Mouse (Mus musculus) midbrain, embryonic 11.5 days (tissue): ENCODE data around the gene S100a2. TPM values are rescaled to one million over a fixed set of nuclear protein-coding genes. Genes with fewer than 3 reads are reported as not detected.
A peak's percentile ranks its signal among the peaks of the same experiment; 100 is the strongest.

Experiments
- ATAC-seq: fragments of 200-750 bp; cut with Nextera tagmentation; 2 replicates; pipeline ENCODE4 v1.8.0; 2017; ENCODE audit warnings: moderate TSS enrichment, moderate library complexity; ENCODE audit not compliant: low FRiP score
- DNase-seq: peaks from one replicate; pipeline ENCODE4 v3.0.0; 2015; ENCODE audit warnings: low spot score; ENCODE audit errors: missing footprints
- H3K27ac ChIP-seq: fragments of 300-500 bp; sonication (generic); 2 replicates; pipeline ENCODE4 v1.5.1; 2014; ENCODE audit warnings: low read depth, low read length
- H3K27me3 ChIP-seq: fragments of 300-500 bp; sonication (generic); 2 replicates; pipeline ENCODE4 v1.6.1; 2014; ENCODE audit warnings: mild to moderate bottlenecking, low read length, moderate library complexity, mixed read lengths; ENCODE audit not compliant: control insufficient read depth, insufficient read depth
- H3K36me3 ChIP-seq: fragments of 300-500 bp; sonication (generic); 2 replicates; pipeline ENCODE4 v1.6.1; 2014; ENCODE audit warnings: mild to moderate bottlenecking, low read length, moderate library complexity, mixed read lengths; ENCODE audit not compliant: control insufficient read depth, insufficient read depth
- H3K4me1 ChIP-seq: fragments of 300-500 bp; sonication (generic); 2 replicates; pipeline ENCODE4 v1.6.1; 2014; ENCODE audit warnings: low read length; ENCODE audit not compliant: control insufficient read depth, insufficient read depth
- H3K4me2 ChIP-seq: fragments of 300-500 bp; sonication (generic); 2 replicates; pipeline ENCODE4 v1.6.1; 2014; ENCODE audit warnings: mild to moderate bottlenecking, moderate library complexity
- H3K4me3 ChIP-seq: fragments of 300-500 bp; sonication (generic); 2 replicates; pipeline ENCODE4 v1.5.1; 2014; ENCODE audit warnings: low read depth, low read length
- H3K9ac ChIP-seq: fragments of 300-500 bp; sonication (generic); 2 replicates; pipeline ENCODE4 v1.6.1; 2014; ENCODE audit warnings: low read length
- H3K9me3 ChIP-seq: fragments of 300-500 bp; sonication (generic); 2 replicates; pipeline ENCODE4 v1.6.1; 2016; ENCODE audit warnings: low read length; ENCODE audit not compliant: control insufficient read depth
- WGBS: fragments of 180-500 bp; shearing (Covaris S2); extraction: QIAGEN DNeasy Blood & Tissue Kit; methylation state at CpG from one replicate; pipeline ENCODE4 v1.1.7; 2014; 5-methylcytosine and 5-hydroxymethylcytosine counted together
- polyA plus RNA-seq: library from polyadenylated mRNA; unstranded; fragments of >200 nt; fragmentation: Nextera tagmentation; extraction: Ambion mirVana; gene quantifications from 2 replicates; pipeline ENCODE4 v1.2.1, GENCODE M21; 2014

S100a2 gene
- polyA plus RNA-seq, 1 experiment from 2014 or later, result not detected

DNA sequence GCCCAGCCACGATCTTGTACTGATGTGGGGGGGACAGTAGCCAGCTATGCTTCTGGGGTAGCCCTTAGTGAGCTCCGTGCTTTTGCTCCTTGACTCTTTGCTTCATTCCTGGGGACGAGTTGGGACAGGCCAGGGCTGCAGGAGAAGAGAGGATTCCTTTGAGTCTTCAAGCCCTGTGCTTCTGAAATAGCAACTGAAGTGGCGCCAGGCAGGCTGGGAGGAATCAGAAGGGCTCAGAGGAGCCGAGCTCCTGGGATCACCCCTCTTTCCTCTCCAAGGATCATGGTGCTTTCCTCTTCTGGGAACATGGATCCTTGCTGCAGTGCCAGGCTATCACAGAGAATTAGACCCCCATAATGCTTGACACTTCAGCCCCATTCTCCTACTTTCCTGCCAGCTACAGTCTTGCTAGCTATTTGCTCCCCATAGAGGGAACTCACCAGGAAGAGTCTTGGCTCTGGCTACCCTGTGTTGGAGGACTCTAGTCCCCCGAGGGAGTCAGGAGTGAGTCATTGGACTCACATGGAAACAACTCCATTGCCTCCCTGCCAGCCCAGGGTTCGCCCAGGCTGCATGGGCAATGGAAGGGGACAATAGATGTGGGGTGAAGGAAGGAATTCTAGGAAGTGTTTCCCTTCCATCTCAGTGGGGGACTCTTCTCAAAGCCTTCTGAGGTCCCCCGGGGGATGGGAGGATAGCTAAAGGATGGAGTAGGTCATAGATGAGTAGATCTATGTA lies 10.6 kb downstream of the S100a2 start:
- no peaks in the 10 kb centered on the region for H3K36me3 ChIP-seq
- ATAC-seq (no peak), DNase-seq (peak; percentile 60)
- H3K4me3 ChIP-seq, result no peak overlapping the region
- no peaks in the 10 kb centered on the region for H3K9me3 ChIP-seq
- no peak overlapping the region for H3K27ac ChIP-seq
- H3K27me3 ChIP-seq, result no peaks in the 10 kb centered on the region
- H3K4me2 ChIP-seq, result no peak overlapping the region
- WGBS, result 82% methylated on average over 8 of the region's 8 CpGs
- no peak overlapping the region for H3K9ac ChIP-seq
- H3K4me1 ChIP-seq, result no peaks in the 10 kb centered on the region

GRCm38 (mm10) chr3:90601486-90602110 lies 11.6 kb downstream of the S100a2 start, which contains the start of gene Gm42674:
TSS of gene Gm42674 (plus strand) at chr3:90601904.
- H3K27ac ChIP-seq, result no peak within 1 kb of the TSS
- H3K36me3 ChIP-seq, result no peaks in the 10 kb centered on the region
- DNase-seq, result peak; percentile 14
- no peaks in the 10 kb centered on the region for H3K27me3 ChIP-seq
- 86% methylated on average over 11 of the region's 11 CpGs for WGBS
- H3K4me2 ChIP-seq, result no peak within 1 kb of the TSS
- no peaks in the 10 kb centered on the region for H3K4me1 ChIP-seq
- no peak for ATAC-seq
- no peaks in the 10 kb centered on the region for H3K9me3 ChIP-seq
- H3K4me3 ChIP-seq, result no peak within 1 kb of the TSS
- no peak within 1 kb of the TSS for H3K9ac ChIP-seq

DNA sequence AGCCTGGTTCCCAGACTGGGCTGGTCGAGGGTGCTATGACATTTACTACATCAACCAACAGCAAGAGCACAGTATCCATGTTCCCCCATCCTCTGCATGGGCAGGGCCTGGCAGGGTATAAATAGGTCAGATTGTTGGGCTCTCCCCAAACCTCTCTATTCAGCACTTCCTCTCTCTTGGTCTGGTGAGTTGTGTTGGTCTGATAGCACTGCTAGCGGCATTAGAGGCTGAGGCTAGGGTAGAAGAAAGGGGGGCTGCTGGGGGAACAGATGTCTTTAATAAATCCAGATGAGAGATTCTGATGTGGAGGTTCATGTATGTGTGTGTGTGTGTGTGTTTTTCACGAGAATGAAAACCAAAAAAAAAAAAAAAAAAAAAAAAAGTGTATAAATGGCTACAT lies 13.6 kb downstream of the S100a2 start, which contains the start of gene S100a4:
S100a4 (plus strand) TSS at position 149 of the 400 bp plus-strand sequence.
- Histone ChIP-seq H3K27ac (no peak within 1 kb of the TSS), H3K9me3 (no peaks in the 10 kb centered on the region)

DNA sequence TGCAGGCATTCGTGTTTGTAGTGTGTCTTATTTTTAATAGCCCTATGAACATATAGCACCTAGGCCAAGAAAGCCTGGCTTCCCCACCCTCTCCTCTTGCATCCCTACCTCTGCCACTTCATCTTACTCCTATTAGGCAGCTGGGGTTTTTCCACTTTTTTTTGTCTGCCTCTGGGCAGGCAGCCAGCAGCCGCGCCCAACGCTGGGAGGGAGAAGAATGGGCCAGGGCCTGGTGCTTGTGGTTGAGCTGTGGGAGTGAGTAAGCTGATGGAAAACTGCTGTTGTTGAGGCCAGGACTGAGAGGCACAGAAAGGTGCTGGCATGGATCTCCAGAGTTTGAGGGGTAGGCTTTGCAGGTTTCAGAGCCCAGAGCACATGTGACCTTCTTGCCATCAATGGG lies 14.4 kb downstream of the S100a2 start:
- DNase-seq (peak; percentile 73), ATAC-seq (no peak)
- 90% methylated on average over 4 of the region's 4 CpGs for WGBS
- H3K9me3 ChIP-seq, result no peaks in the 10 kb centered on the region
- no peak overlapping the region for H3K9ac ChIP-seq
- no peaks in the 10 kb centered on the region for H3K36me3 ChIP-seq
- no peak overlapping the region for H3K4me2 ChIP-seq
- no peak overlapping the region for H3K4me3 ChIP-seq
- no peak overlapping the region for H3K27ac ChIP-seq
- no peaks in the 10 kb centered on the region for H3K27me3 ChIP-seq
- no peaks in the 10 kb centered on the region for H3K4me1 ChIP-seq

More for the DNA sequence above, 13.6 kb downstream of the S100a2 start, which contains the start of gene S100a4:
- 67% methylated on average over 3 of the region's 3 CpGs for WGBS
- Histone ChIP-seq H3K4me1 (no peaks in the 10 kb centered on the region), H3K36me3 (no peaks in the 10 kb centered on the region), H3K27me3 (no peaks in the 10 kb centered on the region), H3K9ac (no peak within 1 kb of the TSS), H3K4me3 (no peak within 1 kb of the TSS), H3K4me2 (no peak within 1 kb of the TSS)
- DNase-seq (peak; percentile 61), ATAC-seq (no peak)

DNA sequence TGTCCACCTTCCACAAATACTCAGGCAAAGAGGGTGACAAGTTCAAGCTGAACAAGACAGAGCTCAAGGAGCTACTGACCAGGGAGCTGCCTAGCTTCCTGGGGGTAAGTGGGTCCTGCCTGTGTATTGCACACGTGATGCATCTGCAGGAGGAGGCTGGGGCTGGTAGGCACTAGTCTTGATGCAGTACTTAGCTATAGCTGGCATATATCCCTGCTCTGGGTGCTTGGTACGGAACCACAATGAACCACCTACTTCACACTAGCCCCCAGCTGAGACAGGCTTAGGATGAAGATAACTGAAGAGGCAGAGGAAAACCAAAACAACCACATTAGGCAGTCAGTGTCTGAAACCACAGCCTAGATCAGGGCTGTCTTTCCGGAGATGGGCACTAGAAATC lies 15.0 kb downstream of the S100a2 start:
- Histone ChIP-seq H3K9me3 (no peaks in the 10 kb centered on the region), H3K27me3 (no peaks in the 10 kb centered on the region), H3K27ac (no peak overlapping the region), H3K9ac (no peak overlapping the region), H3K36me3 (no peaks in the 10 kb centered on the region), H3K4me3 (no peak overlapping the region), H3K4me1 (no peaks in the 10 kb centered on the region), H3K4me2 (no peak overlapping the region)
- no peak for DNase-seq
- WGBS, result 81% methylated on average over 3 of the region's 3 CpGs
- no peak for ATAC-seq

GRCm38 (mm10) chr3:90605736-90606135 lies 15.7 kb downstream of the S100a2 start:
- Histone ChIP-seq H3K4me2 (no peak overlapping the region), H3K4me1 (no peaks in the 10 kb centered on the region), H3K27ac (no peak overlapping the region), H3K9me3 (no peaks in the 10 kb centered on the region), H3K36me3 (no peaks in the 10 kb centered on the region), H3K4me3 (no peak overlapping the region), H3K9ac (no peak overlapping the region), H3K27me3 (no peaks in the 10 kb centered on the region)
- DNase-seq, result peak; percentile 69
- ATAC-seq, result no peak
- WGBS, result 75% methylated on average over 2 of the region's 2 CpGs

DNA sequence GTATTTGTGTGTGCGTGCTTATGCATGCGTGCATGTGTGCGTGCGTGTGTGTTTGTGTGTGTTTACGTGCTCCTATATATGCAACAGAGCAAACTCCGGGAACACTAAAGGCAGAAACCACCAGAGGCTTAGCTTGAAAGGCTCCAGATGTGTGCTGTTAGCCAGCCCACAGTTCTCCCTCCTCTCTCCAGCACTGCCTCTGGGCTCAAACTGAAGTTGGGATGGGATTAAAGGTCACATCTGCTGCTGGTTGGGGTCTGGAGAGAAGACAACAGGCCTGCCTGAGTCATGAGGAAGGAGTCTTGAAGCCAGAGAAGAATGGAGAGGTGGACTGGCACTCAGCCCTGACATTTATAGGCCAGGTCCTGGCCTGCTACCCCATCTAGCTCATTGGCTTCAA lies 16.1 kb downstream of the S100a2 start:
- ATAC-seq (no peak), DNase-seq (peak; percentile 79)
- no peaks in the 10 kb centered on the region for H3K36me3 ChIP-seq
- H3K9me3 ChIP-seq, result no peaks in the 10 kb centered on the region
- H3K27ac ChIP-seq, result no peak overlapping the region
- WGBS, result 78% methylated on average over 6 of the region's 6 CpGs
- H3K4me2 ChIP-seq, result no peak overlapping the region
- no peaks in the 10 kb centered on the region for H3K27me3 ChIP-seq
- no peak overlapping the region for H3K9ac ChIP-seq
- no peaks in the 10 kb centered on the region for H3K4me1 ChIP-seq
- no peak overlapping the region for H3K4me3 ChIP-seq

- Histone ChIP-seq H3K4me3 (no peak overlapping the region), H3K27ac (no peak overlapping the region), H3K27me3 (no peaks in the 10 kb centered on the region), H3K4me1 (no peaks in the 10 kb centered on the region), H3K36me3 (no peaks in the 10 kb centered on the region), H3K4me2 (no peak overlapping the region), H3K9me3 (no peaks in the 10 kb centered on the region), H3K9ac (no peak overlapping the region)
- ATAC-seq (no peak), DNase-seq (no peak)
- WGBS, result 80% methylated on average over 3 of the region's 3 CpGs
Observed at GRCm38 (mm10) chr3:90607361-90607760, 17.3 kb downstream of the S100a2 start.

DNA sequence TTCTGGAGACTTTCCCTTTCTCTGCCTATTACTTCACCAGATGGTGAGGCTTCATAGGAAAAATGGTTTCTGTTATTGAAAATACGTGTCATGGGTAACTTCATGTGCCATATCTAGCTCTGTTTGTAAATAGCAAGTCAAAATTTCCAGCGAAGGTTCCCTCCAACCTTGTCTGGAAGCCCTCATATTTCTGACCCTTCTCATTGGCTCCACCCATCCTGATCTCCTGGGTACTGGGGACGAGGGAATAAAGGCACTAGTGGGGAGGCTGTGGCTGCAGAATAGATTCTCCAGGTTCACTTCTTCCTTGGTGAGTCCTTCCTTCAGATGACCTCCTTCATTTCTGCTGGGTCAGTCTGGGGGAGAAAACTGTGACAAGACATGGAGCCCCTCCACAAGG lies 18.2 kb downstream of the S100a2 start, which contains the start of gene S100a5:
S100a5 (plus strand) TSS at position 301 of the 400 bp plus-strand sequence.
- Histone ChIP-seq H3K4me2 (no peak within 1 kb of the TSS), H3K27me3 (0 out of 2 replicates have a peak, but pooled peaks cover 1% of the 10 kb centered on the region), H3K9me3 (no peaks in the 10 kb centered on the region), H3K36me3 (no peaks in the 10 kb centered on the region), H3K9ac (no peak within 1 kb of the TSS), H3K4me3 (no peak within 1 kb of the TSS), H3K4me1 (peaks cover 3% of the 10 kb centered on the region; the same call in 1 of the 2 replicates), H3K27ac (no peak within 1 kb of the TSS)
- DNase-seq (peak; percentile 21), ATAC-seq (no peak)
- 53% methylated on average over 3 of the region's 3 CpGs for WGBS
